ENCODE assay signal across 24 mouse cellular contexts in genomic region chr1:187749931-187750330, GRCm38 (mm10).
A peak's percentile ranks its signal among the peaks of the same experiment; 100 is the strongest.
DNase-seq lines count a peak whose midpoint lies in the region; ATAC-seq and TF ChIP-seq lines count a peak whose summit lies in the region.
"Had no signal": no experiment of that assay in that cellular context is flagged by ENCODE, and none has a peak within 500 bp of the region (broad histone marks: within the 10 kb centered on the region; RNA-seq: fewer than 3 reads in every experiment).

No protein-coding gene starts in this region.

- TF ChIP-seq CTCF in heart, adult 2 months (IDR thresholded peaks at IDR 0.05) = no peak

- TF ChIP-seq EP300 in heart, adult 2 months (IDR thresholded peaks at IDR 0.05; ENCODE audit: insufficient read depth, low read depth, low read length) = no peak

- peak; percentile 85 for DNase-seq in heart, adult 11 months
- no peak for DNase-seq in heart, postnatal 4 days
- DNase-seq in heart, adult 9 months (ENCODE audit: low spot score in 2 of 2) = no peak
- DNase-seq in heart, adult 2 months = no peak
- DNase-seq: adrenal gland, adult 8-10 months; adrenal gland, postnatal 14 days; adrenal gland, postnatal 36 days; B cell, adult 2 months; cerebellum, adult 11-12 months; cerebellum, adult 2 months; cerebellum, adult 9-10 months; cerebellum, postnatal 10 days; cerebellum, postnatal 25 days had no signal

- no peaks in the 10 kb centered on the region for H3K27me3 ChIP-seq in heart, embryonic 11.5 days (ENCODE audit: control insufficient read depth, insufficient read depth, low read length)
- no peaks in the 10 kb centered on the region for H3K27me3 ChIP-seq in heart, embryonic 13.5 days (replicated peaks)
- no peaks in the 10 kb centered on the region for H3K27me3 ChIP-seq in heart, adult 2 months (ENCODE audit: control insufficient read depth, insufficient read depth, low read length)
- H3K27me3 ChIP-seq: CH12.LX; embryonic facial prominence, embryonic 12.5 days; forebrain, embryonic 13.5 days; forebrain, embryonic 15.5 days; Patski had no signal

- H3K9ac ChIP-seq in heart, embryonic 11.5 days (ENCODE audit: low read depth, low read length) = no peak overlapping the region
- no peak overlapping the region for H3K9ac ChIP-seq in heart, embryonic 13.5 days
- H3K9ac ChIP-seq in heart, adult 2 months (ENCODE audit: low read depth, low read length) = no peak overlapping the region
- H3K9ac ChIP-seq: embryonic facial prominence, embryonic 12.5 days; forebrain, embryonic 13.5 days; forebrain, embryonic 15.5 days had no signal

- ATAC-seq in heart, embryonic 11.5 days (replicated peaks; ENCODE audit: insufficient number of reproducible peaks, low FRiP score, low TSS enrichment) = no peak
- ATAC-seq in heart, embryonic 13.5 days (ENCODE audit: extremely low read depth, insufficient number of reproducible peaks, low FRiP score, low TSS enrichment) = no peak
- ATAC-seq: activated CD4-positive, CD25-positive, alpha-beta regulatory T cell, adult 4 months; CD4-positive, CD25-positive, alpha-beta regulatory T cell, adult 4 months; forebrain, embryonic 13.5 days; forebrain, embryonic 15.5 days; Patski had no signal

- 0 out of 2 replicates have a peak overlapping the region, but pooled peaks have one; percentile 46 for H3K27ac ChIP-seq in heart, embryonic 11.5 days (ENCODE audit: low read depth, low read length)
- H3K27ac ChIP-seq in heart, embryonic 13.5 days (replicated peaks) = peak overlapping the region; percentile 48
- H3K27ac ChIP-seq in heart, adult 2 months = no peak overlapping the region
- H3K27ac ChIP-seq: embryonic facial prominence, embryonic 10.5 days; embryonic facial prominence, embryonic 12.5 days; forebrain, embryonic 13.5 days; forebrain, embryonic 15.5 days had no signal

- WGBS in heart, embryonic 11.5 days (ENCODE audit: insufficient replicate concordance) = 42% methylated on average over 5 of the region's 5 CpGs
- WGBS in heart, embryonic 13.5 days = 36% methylated on average over 5 of the region's 5 CpGs
- 46% methylated on average over 5 of the region's 5 CpGs for WGBS in heart, adult 2 months

- no peaks in the 10 kb centered on the region for H3K4me1 ChIP-seq in heart, embryonic 11.5 days (ENCODE audit: control insufficient read depth, insufficient read depth, low read length)
- peaks cover 12% of the 10 kb centered on the region for H3K4me1 ChIP-seq in heart, embryonic 13.5 days
- H3K4me1 ChIP-seq in heart, adult 2 months (ENCODE audit: control insufficient read depth, insufficient read depth, low read length) = no peaks in the 10 kb centered on the region
- H3K4me1 ChIP-seq: embryonic facial prominence, embryonic 10.5 days; embryonic facial prominence, embryonic 12.5 days; forebrain, embryonic 13.5 days; forebrain, embryonic 15.5 days had no signal

- H3K79me2 ChIP-seq in heart, adult 2 months (replicated peaks; ENCODE audit: control insufficient read depth, insufficient read depth, low read length) = no peaks in the 10 kb centered on the region

- intact Hi-C loops in heart, adult 2 months (cut with DNase I) = no loop called here

- no peaks in the 10 kb centered on the region for H3K36me3 ChIP-seq in heart, embryonic 11.5 days (ENCODE audit: control insufficient read depth, insufficient read depth, low read length)
- H3K36me3 ChIP-seq in heart, embryonic 13.5 days = no peaks in the 10 kb centered on the region
- no peaks in the 10 kb centered on the region for H3K36me3 ChIP-seq in heart, adult 2 months (ENCODE audit: control insufficient read depth, insufficient read depth, low read length)
- H3K36me3 ChIP-seq: embryonic facial prominence, embryonic 10.5 days; embryonic facial prominence, embryonic 12.5 days; forebrain, embryonic 15.5 days; G1E had no signal

- TF ChIP-seq POLR2A in heart, adult 2 months (IDR thresholded peaks at IDR 0.05; ENCODE audit: insufficient read depth, low read depth, low read length) = no peak

- 0 out of 2 replicates have a peak, but pooled peaks cover 2% of the 10 kb centered on the region for H3K9me3 ChIP-seq in heart, embryonic 11.5 days (replicated peaks; ENCODE audit: control insufficient read depth, low read length)
- H3K9me3 ChIP-seq in heart, embryonic 13.5 days = no peaks in the 10 kb centered on the region
- H3K9me3 ChIP-seq: embryonic facial prominence, embryonic 10.5 days; embryonic facial prominence, embryonic 12.5 days; forebrain, embryonic 15.5 days had no signal

- no peak overlapping the region for H3K4me3 ChIP-seq in heart, embryonic 11.5 days (ENCODE audit: low read depth, low read length)
- no peak overlapping the region for H3K4me3 ChIP-seq in heart, embryonic 13.5 days
- H3K4me3 ChIP-seq in heart, adult 2 months = no peak overlapping the region
- H3K4me3 ChIP-seq: embryonic facial prominence, embryonic 10.5 days; embryonic facial prominence, embryonic 12.5 days; forebrain, embryonic 13.5 days; forebrain, embryonic 15.5 days had no signal

- H3K4me2 ChIP-seq in heart, embryonic 11.5 days = no peak overlapping the region; the same call in 1 of the 2 replicates
- H3K4me2 ChIP-seq in heart, embryonic 13.5 days = no peak overlapping the region; the same call in 1 of the 2 replicates
- H3K4me2 ChIP-seq: embryonic facial prominence, embryonic 12.5 days; forebrain, embryonic 13.5 days; forebrain, embryonic 15.5 days had no signal
